Mouse (Mus musculus) thymus, postnatal 14 days (tissue): ENCODE results near the gene 5430403G16Rik.
A peak's percentile ranks its signal among the peaks of the same experiment; 100 is the strongest.
"Not testable (repeated sequence)": the region's sequence is repeated elsewhere in the genome, so short reads cannot be mapped to it uniquely, and the experiment has no call there.

Experiments used
- DNase-seq: peaks from one replicate; pipeline ENCODE4 v3.0.0; 2021

Gene 5430403G16Rik

DNA sequence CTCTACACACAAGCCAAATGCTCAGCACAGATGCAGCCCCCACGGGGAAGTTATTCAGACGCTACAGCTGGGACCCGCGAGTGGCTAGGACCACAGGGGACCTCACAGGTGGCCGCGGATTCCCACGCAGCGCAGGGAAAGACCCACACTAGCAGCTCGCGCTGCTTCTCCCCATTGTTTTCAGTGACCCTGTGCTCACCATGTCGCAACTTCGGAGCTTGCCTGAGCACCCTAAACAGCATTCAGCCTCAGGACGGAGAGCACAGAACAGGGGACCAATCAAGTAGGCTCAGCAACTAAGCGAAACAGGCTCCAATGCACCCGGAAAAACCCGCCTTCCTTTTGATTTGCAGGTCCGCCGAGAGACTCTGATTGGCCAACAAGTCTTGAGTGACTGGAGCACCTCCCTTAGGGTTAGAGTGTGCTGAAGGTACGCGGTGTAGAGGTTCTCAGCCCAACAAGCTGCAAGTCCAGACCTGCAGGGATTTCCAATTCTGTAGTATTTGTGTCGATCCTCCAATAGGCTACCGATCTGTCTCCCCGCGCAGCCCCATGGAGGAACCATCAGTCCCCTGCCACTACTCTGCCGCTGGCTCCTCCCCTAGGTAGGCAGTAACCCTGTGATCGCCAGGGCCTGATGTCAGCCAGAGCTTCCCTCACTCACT lies at the start of gene 5430403G16Rik:
Gene 5430403G16Rik, minus strand, starts transcription at position 505 of the 665 bp plus-strand sequence.
- DNase-seq = peak; percentile 87

DNA sequence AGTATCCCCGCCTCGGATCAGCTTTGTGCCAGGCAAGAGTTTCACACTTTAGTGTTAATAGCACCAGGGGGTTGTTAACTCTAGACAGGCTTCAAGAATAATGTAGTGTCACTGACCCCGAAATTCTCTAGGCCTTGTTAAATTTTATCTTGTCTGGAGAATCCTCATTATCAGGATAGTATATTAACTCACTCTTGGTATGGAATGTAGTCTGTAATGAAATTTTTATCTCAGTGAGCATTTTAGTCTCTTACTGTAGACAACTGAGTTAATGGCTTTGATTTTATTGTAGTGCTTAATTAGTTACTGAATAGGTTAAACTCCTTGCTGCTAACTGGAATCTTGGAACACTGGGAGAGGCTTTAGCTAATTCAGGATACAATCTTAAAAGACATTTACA lies 26.5 kb upstream of the 5430403G16Rik start:
- DNase-seq = not testable (repeated sequence)

DNA sequence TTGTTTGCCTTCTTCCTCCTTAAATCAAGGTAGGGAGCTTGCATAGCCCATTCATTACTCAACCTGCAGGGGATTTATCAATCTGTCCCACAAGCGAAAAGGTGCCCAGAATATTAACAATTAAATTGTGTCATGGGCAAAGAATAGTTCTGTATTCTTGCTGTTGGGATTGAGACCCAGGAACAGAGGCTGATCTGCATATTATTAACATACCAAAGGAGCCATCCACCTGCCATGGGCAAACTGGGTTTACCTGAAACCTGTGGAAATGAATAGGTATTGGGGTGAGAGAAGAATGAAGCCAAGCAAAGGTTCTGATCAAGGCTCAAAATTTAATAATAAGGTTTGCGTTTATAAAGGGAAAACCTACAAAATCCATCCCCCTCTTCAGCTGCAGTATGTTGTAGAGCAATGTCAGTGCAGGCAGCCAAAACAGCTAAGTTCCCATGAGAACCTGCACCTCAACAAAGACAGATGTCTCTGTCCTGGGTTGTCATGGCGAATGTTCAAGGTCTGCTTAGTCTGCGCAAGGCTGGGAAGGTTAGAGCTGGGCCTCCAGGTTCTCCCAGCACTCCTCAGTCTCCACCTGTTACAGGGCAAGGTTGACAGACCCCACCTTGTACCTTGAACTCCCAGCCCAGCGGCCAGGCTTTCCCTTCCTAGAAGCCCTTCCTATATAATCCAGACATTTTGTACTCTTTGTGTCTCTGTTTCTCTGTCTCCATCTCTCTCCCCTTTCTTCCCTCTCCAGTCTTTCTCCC lies 544 bp upstream of the 5430403G16Rik start:
- DNase-seq = not testable (repeated sequence)

DNA sequence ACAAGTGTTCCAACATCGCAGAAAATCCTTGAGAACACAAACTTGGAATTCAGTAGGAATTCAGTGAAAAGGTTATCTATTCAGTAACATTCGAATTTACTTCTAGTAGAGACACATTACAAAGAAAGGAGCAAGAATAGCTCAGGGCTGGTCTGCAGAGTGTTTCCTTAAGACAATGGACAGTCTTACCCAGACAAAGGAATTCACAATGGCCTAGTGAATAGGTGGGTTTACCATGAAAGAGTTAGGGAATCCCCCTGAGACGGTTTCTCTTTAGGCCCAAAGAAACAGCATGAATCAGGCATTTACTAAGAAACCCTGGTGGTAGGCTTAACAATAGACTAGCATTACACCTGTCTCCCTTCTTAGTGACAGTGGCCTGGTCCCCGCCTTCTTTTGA lies 7.9 kb downstream of the 5430403G16Rik start:
- no peak for DNase-seq
